Mouse (Mus musculus) induced T-regulatory cell, adult 2 months (primary cell): ENCODE data around the gene Rhoa.
"Not testable (repeated sequence)": the region's sequence is repeated elsewhere in the genome, so short reads cannot be mapped to it uniquely, and the experiment has no call there.

Source experiments
- DNase-seq: peaks from one replicate; pipeline ENCODE4 v3.0.0-alpha.2; 2012; ENCODE audit warnings: low read depth

The Rhoa gene

GRCm38 (mm10) chr9:108305629-108306520 lies at the start of gene Rhoa, which contains the start of gene Tcta:
Gene Rhoa, plus strand, starts transcription at chr9:108306129.
Gene Tcta, minus strand, starts transcription at chr9:108306160.
- peak; percentile 100 for DNase-seq

DNA sequence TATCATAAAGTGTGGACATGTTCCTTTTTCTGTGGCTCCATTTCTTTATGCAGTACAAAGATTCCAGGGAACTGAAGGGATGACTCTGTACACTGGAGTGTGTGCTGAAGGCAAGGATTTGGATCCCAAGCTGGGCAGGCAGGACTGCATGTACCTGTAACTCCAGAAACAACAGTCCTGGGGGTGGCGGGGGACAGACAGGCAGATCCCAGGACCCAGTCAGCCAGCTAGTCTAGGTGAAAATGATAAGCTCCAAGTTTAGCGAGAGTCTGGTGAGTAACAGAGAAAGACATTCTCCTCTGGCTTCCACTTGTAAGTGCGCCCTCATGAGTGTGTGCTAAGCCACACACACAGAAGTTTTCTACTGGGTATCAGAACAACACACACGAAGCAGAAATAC lies 45.4 kb upstream of the Rhoa start:
- DNase-seq, result no peak

DNA sequence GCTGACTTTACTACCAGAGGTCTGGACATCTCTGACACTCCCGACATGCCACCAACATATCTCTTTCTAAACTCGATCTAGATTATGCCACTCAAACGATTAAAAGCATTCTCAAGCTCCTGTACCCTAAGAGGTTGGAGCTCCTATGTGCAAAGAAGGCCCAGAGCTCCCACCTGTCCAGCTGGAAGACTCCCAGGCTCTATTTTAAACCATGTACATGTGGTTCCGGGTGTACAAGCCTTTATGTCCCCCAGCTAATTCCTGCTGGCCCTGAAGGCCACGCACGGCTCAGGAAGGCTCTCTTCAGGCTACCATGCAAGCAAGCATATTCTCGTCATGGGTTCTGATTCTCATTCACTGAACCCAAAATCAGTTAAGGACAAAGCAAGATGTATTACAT lies 44.1 kb upstream of the Rhoa start:
- DNase-seq, result no peak

- no peak for DNase-seq
Observed at GRCm38 (mm10) chr9:108262494-108263049, 43.4 kb upstream of the Rhoa start.

- no peak for DNase-seq
Observed at GRCm38 (mm10) chr9:108263131-108263681, 42.7 kb upstream of the Rhoa start.

DNA sequence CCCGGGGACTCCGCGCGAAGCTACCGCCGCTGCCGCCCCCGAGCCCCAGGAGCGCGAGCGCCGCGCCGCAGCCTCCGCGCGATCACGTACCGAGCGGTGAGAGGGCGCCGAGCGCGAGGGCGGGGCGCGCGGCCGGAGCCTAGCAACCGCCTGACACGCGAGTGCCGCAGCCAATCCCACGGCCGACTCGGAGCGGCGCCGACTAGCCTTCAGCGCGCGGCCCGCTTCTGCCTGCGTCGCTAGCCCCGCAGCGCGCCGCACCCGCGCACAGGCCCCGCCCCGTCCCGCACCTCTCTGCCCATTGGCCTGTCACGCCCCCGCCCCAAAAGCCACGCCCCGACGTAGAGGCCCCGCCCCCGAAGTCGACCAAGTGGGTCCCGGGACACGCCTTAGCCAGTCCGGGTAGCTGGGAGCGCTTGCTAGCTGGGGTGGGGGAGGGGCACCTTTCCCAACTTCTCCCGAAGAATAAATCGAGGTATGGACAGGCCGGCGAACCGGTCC lies 42.2 kb upstream of the Rhoa start, which contains the start of gene Dag1:
Dag1 (minus strand) TSS at position 269 of the 501 bp plus-strand sequence.
- peak; percentile 95 for DNase-seq

DNA sequence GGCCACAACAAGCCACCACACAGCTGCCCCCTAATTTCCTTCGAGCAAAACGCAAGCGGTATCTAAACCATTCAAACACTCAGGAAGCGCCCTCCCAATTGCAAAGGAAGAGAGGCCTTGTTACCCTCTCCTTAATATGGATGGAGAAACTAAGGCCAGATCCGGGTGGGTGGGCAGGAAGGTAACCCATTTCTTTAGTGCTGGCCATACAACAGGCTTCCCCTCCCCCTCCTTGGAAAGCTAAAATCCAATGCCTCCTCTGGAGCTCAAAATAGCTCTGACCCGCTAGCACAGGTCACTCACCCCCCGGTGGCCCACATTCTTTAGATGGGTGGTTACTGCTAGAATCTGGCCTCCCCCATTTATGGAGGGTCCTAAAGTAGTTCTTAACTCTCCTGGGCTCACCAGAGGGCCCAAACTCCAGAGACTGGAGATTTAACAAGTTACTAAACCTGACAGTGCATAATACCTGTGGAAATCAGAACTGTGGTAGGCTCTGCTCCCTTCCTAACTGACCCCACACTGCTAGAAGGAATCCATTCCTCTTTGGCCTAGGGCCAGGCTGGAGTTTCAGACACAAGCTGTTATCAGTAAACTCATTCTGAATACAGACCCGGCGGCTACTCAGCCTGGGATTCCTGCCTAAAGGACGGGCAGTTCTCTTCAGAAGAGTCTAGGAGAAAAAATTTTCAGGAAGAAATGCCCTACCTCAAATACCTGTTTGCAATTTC lies 41.6 kb upstream of the Rhoa start:
- no peak for DNase-seq

DNA sequence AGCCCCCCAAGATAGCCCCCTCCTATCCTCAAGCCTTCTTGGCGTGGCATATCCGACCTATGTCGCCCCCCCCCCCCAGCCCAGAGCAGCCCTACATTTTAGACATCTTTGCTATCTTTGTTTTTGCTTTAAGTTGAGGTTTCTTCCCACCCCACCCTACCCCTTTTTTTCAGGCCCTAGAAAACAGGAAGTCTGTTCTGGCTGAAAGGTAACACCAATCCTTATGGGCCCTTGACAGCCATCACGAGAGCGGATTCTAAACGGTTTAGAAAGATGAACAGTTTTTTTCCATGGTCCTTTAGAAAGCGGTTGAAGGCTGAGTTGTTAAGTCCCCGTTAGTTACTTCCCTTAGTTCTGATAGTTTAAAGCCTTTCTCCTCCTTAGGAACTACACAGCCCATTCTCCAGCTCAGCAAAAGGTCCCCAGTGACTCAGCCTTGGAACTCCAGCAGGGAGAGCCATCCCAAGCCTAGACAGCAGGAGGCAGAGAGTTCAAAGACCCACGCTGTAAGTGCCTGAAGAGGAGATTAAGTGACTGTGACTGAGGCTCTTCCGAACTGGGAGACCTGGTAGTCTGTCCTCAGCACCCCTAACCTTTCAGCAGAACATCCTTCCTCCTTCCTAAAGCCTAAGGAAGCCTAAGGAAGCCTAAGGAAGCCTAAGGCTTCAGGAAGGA lies 39.5 kb upstream of the Rhoa start:
- DNase-seq, result no peak

- no peak for DNase-seq
Observed at GRCm38 (mm10) chr9:108267691-108268090, 38.2 kb upstream of the Rhoa start.

DNA sequence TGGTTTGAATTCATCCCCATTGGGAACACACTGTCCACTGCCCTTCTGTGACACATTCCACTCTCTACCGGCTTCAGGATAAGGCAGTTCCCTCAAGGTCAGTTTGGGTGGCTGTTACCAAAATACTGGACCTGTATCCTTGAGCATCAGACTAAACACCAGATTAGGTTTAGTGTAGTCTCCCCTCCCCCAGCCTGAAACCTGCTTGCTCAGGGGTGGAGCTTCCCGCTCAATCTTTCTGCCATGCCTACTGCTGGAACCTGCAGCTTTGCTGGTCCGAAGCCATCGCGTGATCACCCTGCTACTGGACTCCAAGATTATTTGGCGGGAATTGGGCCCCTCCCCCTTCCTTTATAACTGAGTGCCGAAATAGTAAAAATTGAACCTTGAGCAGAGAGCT lies 37.2 kb upstream of the Rhoa start:
- DNase-seq, result not testable (repeated sequence)

GRCm38 (mm10) chr9:108271941-108272340 lies 34.0 kb upstream of the Rhoa start:
- DNase-seq, result no peak

GRCm38 (mm10) chr9:108272691-108273090 lies 33.2 kb upstream of the Rhoa start:
- no peak for DNase-seq

DNA sequence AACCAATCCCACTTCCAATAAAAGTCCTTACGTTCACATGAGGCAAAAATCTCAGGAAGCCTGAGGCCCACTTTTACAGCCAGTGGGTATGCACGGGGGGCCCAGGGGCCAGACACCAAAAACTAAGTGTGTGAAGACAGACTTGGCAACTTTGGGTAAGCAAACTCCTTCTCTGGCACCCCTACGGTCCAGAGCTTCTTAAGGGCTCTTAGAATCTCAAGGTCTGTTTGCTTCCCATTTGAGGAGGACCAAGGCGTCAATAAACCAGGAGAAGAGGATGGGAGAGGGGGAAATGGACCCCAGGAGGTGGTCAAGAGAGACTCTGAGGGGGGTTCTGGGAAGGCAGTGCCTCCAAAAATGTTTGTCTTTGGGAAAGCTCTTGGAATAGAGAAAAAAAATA lies 32.4 kb upstream of the Rhoa start:
- DNase-seq, result no peak

GRCm38 (mm10) chr9:108274476-108275330 lies 31.2 kb upstream of the Rhoa start:
- DNase-seq, result no peak

DNA sequence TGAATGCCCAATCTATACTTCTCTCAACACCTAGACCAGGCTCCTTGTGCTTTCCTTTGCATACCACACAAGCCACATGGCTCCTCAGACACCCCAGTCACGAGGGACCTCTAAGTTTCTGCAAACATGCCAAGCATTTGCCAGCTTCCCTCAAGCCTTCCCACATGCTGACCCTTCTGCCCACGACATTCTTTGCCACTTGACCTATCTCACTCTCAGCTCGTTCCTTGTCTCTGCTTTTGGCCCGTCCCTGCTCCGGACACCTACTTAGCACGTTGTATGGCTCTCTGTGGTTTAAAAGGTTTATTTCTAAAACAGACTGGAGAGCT lies 30.6 kb upstream of the Rhoa start:
- DNase-seq, result no peak

GRCm38 (mm10) chr9:108278697-108279450 lies 27.1 kb upstream of the Rhoa start:
- peak; percentile 73 for DNase-seq

GRCm38 (mm10) chr9:108280071-108280828 lies 25.7 kb upstream of the Rhoa start:
- no peak for DNase-seq

DNA sequence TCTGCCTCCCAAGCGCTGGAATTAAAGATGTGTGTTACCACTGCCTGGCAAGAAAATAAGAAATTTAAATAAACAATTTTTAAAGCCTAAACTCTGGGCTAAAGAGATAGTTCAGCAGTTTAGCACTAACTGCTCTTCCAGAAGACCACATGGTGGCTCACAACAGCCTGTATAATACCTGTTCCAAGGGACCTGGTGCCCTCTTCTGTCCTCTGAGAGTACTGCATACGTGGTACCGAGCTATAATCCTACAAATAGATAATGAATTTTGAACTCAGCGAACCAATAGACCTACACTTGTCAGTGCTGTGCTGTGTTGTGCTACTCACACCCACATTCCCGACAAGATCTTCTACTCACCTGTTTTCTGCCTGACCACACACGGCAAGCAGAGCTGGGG lies 21.5 kb upstream of the Rhoa start:
- DNase-seq, result peak; percentile 89

- DNase-seq, result not testable (repeated sequence)
Observed at GRCm38 (mm10) chr9:108287526-108288238, 18.2 kb upstream of the Rhoa start.
